Mouse (Mus musculus) liver, embryonic 14.5 days (tissue): Measurements from ENCODE around the gene Rab5b.

Source experiments
- CTCF ChIP-seq: IDR thresholded peaks from 2 replicates; pipeline ENCODE4 v1.5.1; 2016; ENCODE audit warnings: antibody characterized with exemption, low read depth, control low read depth
- EP300 ChIP-seq: IDR thresholded peaks from 2 replicates; pipeline ENCODE4 v1.6.1; 2016; ENCODE audit warnings: antibody characterized with exemption, low read depth

- TF ChIP-seq CTCF: no peak
- TF ChIP-seq EP300: no peak
Observed at GRCm38 (mm10) chr10:128662465-128662864, 33.6 kb downstream of the Rab5b start.
